Mouse (Mus musculus): Measurements from ENCODE around the gene Gspt1. TPM values are rescaled to one million over a fixed set of nuclear protein-coding genes. Genes with fewer than 3 reads are reported as not detected.

The Gspt1 gene
- polyA plus RNA-seq, 1 experiment from 2014 or later: 93.6 TPM

DNA sequence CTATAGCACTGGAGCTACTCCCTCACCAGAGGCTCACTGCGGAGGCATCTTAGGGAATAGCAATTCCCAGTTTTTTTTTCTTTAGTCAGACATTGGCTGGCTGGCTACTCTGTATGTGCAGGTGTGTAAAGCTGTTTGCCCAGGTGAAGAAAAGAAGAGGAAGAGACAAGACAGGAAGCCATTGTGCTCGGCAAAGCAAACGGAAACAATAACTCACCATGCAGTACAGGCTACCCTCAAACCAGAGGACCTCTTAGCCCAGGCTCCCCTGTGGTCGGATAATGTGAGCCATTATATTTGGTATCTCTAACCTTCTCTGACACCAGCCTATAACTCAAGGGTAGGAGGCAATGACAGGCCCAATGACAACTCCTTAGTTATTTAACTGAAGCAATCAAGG is 57.1 kb downstream of the Gspt1 start:
- H3K27ac ChIP-seq (replicated peaks; ENCODE audit: low read depth, low read length): no peak overlapping the region
- DNase-seq (ENCODE audit: low spot score) (no peak), ATAC-seq (ENCODE audit: low read depth) (no peak)
- H3K36me3 ChIP-seq (ENCODE audit: control insufficient read depth, insufficient read depth, low read length): peaks cover 94% of the 10 kb centered on the region
- no peak overlapping the region for H3K4me2 ChIP-seq (ENCODE audit: low read depth, low read length)
- no peaks in the 10 kb centered on the region for H3K9me3 ChIP-seq (ENCODE audit: control insufficient read depth, low read length)
- no peak overlapping the region for H3K4me3 ChIP-seq (ENCODE audit: low read depth, low read length)
- peaks cover 9% of the 10 kb centered on the region; the same call in 1 of the 2 replicates for H3K4me1 ChIP-seq (ENCODE audit: control insufficient read depth, insufficient read depth, low read length)
- 90% methylated on average over 4 of the region's 4 CpGs for WGBS
- H3K9ac ChIP-seq (ENCODE audit: low read depth, low read length): no peak overlapping the region
- no peaks in the 10 kb centered on the region for H3K27me3 ChIP-seq (replicated peaks; ENCODE audit: control insufficient read depth, insufficient read depth, low read length)

DNA sequence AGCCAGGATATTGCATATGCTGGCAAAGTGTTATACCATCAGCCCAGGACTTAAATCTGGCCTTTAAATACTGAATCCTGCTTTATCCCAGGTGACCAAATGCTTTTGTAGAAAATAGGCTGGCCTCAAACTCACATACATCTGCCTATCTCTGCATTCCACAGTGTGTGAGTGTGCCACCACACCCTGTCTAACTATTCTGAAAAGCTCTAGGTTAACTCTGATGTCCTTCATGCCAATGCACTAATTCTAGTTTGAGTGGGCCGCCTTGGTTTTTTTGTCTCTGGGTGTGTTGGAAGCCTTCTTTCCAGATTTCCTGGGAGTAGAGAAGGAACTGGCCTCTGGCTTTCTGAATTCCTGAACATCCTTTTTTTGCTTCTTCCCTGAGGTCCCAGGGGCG is 60.9 kb downstream of the Gspt1 start:
- H3K36me3 ChIP-seq (ENCODE audit: control insufficient read depth, insufficient read depth, low read length): peaks cover 71% of the 10 kb centered on the region
- H3K9me3 ChIP-seq (ENCODE audit: control insufficient read depth, low read length): no peaks in the 10 kb centered on the region
- no peak overlapping the region for H3K27ac ChIP-seq (replicated peaks; ENCODE audit: low read depth, low read length)
- H3K4me3 ChIP-seq (ENCODE audit: low read depth, low read length): no peak overlapping the region
- WGBS: 92% methylated on average over 2 of the region's 2 CpGs
- DNase-seq (ENCODE audit: low spot score) (no peak), ATAC-seq (ENCODE audit: low read depth) (no peak)
- H3K9ac ChIP-seq (ENCODE audit: low read depth, low read length): no peak overlapping the region
- no peak overlapping the region for H3K4me2 ChIP-seq (ENCODE audit: low read depth, low read length)
- no peaks in the 10 kb centered on the region for H3K4me1 ChIP-seq (ENCODE audit: control insufficient read depth, insufficient read depth, low read length)
- H3K27me3 ChIP-seq (replicated peaks; ENCODE audit: control insufficient read depth, insufficient read depth, low read length): no peaks in the 10 kb centered on the region

DNA sequence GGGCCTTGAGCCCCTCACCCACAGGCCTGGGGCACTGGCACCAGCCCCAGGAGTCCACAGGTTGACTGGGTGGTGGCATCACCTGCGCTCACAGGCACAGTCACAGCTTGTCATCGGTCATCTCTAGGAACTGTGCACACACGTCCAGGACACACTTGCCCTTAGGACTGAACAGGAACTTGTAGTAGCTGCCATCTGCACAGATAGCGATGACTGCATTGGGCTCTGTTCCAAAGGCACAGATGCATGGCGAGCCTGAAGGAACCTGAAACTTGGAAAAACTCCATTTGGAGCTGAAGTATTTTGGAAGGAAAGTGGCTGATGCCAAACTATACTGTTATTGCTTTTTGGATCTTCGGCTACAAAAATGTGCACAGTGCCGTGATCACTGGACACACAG is 64.0 kb downstream of the Gspt1 start:
- H3K4me3 ChIP-seq (ENCODE audit: low read depth, low read length): no peak overlapping the region
- no peaks in the 10 kb centered on the region for H3K4me1 ChIP-seq (ENCODE audit: control insufficient read depth, insufficient read depth, low read length)
- ATAC-seq (ENCODE audit: low read depth) (no peak), DNase-seq (ENCODE audit: low spot score) (no peak)
- no peaks in the 10 kb centered on the region for H3K9me3 ChIP-seq (ENCODE audit: control insufficient read depth, low read length)
- no peak overlapping the region for H3K9ac ChIP-seq (ENCODE audit: low read depth, low read length)
- WGBS: 83% methylated on average over 7 of the region's 7 CpGs
- H3K36me3 ChIP-seq (ENCODE audit: control insufficient read depth, insufficient read depth, low read length): peaks cover 40% of the 10 kb centered on the region
- H3K4me2 ChIP-seq (ENCODE audit: low read depth, low read length): no peak overlapping the region
- H3K27me3 ChIP-seq (replicated peaks; ENCODE audit: control insufficient read depth, insufficient read depth, low read length): no peaks in the 10 kb centered on the region
- no peak overlapping the region for H3K27ac ChIP-seq (replicated peaks; ENCODE audit: low read depth, low read length)

DNA sequence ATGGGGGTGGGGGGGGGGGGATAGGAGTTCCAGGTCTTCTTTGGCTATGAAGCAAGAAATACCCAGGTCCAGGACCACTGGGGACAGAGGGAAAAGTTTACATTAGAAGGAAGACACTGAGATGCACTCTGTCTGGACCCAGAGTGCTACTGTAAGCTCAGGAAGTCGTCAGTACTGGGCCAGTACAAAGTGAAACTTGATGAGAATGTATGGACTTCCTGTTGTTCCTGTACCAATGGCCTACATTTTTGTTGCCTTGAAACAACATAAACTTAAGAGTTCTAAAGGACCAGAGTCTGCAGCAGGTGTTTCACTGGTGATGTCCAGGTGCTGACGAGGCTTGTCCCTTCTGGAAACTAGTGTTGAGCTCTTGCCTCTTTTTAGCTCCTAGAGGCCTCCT is 76.7 kb downstream of the Gspt1 start:
- H3K36me3 ChIP-seq (ENCODE audit: control insufficient read depth, insufficient read depth, low read length): no peaks in the 10 kb centered on the region
- DNase-seq (ENCODE audit: low spot score) (no peak), ATAC-seq (ENCODE audit: low read depth) (no peak)
- no peaks in the 10 kb centered on the region for H3K9me3 ChIP-seq (ENCODE audit: control insufficient read depth, low read length)
- no peak overlapping the region for H3K9ac ChIP-seq (ENCODE audit: low read depth, low read length)
- peak overlapping the region; percentile 85; the same call in 1 of the 2 replicates for H3K4me2 ChIP-seq (ENCODE audit: low read depth, low read length)
- H3K27ac ChIP-seq (replicated peaks; ENCODE audit: low read depth, low read length): no peak overlapping the region
- H3K4me1 ChIP-seq (ENCODE audit: control insufficient read depth, insufficient read depth, low read length): peaks cover 8% of the 10 kb centered on the region
- WGBS: 71% methylated on average over 2 of the region's 2 CpGs
- no peak overlapping the region for H3K4me3 ChIP-seq (ENCODE audit: low read depth, low read length)
- no peaks in the 10 kb centered on the region for H3K27me3 ChIP-seq (replicated peaks; ENCODE audit: control insufficient read depth, insufficient read depth, low read length)

DNA sequence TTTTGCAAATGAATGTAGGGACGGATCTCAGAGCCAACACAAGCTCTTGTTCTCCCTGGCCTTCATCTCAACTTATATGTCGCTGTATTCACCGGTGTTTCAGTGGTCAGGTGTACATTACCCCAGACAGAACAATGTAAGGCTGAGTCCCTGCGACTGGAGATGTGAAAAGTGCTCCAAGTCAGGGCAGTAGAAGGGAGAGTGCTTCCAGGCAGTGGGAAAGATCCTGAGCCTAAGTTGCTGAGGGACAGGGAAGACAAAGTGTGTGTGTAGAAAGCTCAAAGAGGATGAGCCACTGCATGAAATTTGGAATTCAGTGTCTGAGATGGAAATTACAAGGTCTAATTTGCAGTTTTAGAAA is 77.3 kb downstream of the Gspt1 start:
- DNase-seq (ENCODE audit: low spot score): no peak
- H3K36me3 ChIP-seq (ENCODE audit: control insufficient read depth, insufficient read depth, low read length): no peaks in the 10 kb centered on the region
- H3K4me2 ChIP-seq (ENCODE audit: low read depth, low read length): peak overlapping the region; percentile 85
- H3K27me3 ChIP-seq (replicated peaks; ENCODE audit: control insufficient read depth, insufficient read depth, low read length): no peaks in the 10 kb centered on the region
- H3K9ac ChIP-seq (ENCODE audit: low read depth, low read length): peak overlapping the region; percentile 90
- H3K9me3 ChIP-seq (ENCODE audit: control insufficient read depth, low read length): no peaks in the 10 kb centered on the region
- H3K4me3 ChIP-seq (ENCODE audit: low read depth, low read length): peak overlapping the region; percentile 97
- no peak for ATAC-seq (ENCODE audit: low read depth)
- WGBS: 4% methylated on average over 4 of the region's 4 CpGs
- H3K4me1 ChIP-seq (ENCODE audit: control insufficient read depth, insufficient read depth, low read length): peaks cover 8% of the 10 kb centered on the region
- peak overlapping the region; percentile 91; the same call in 1 of the 2 replicates for H3K27ac ChIP-seq (replicated peaks; ENCODE audit: low read depth, low read length)

DNA sequence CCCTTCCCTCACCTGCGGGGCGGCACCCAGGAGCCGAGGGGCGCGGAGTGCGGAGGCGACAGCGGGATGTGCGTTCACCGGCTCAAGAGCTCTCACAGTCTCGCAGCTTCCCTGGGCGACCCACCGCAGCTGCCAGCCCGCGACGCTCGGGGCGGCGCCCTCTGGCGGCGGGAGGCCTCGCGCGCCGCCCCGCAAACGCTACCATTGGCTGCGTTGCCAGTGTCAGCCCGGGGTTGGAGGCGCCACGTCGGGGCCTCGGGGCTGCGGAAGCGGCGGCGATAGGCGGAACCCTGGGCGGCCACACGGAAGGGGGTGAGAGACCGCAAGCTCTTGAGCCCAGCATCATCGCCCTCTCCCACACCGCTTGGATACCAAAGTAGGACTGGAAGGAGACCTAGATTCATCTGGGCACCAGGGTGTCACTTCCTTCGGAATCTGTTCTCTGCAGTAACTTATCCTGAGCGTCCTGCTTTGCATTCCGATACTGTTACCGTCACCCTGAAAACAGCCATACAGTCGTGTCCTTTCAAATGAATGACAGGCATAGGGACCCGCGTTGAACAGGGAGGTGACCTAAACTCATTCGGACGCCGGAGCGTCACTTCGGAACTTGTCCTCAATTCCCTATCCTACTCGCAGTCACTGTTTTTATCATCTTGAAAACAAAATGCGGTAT is 77.8 kb downstream of the Gspt1 start, which contains the start of gene Zc3h7a:
Gene Zc3h7a (minus strand): TSS at position 186 of the 676 bp plus-strand sequence.
- WGBS: 1% methylated on average over 16 of the region's 57 CpGs

DNA sequence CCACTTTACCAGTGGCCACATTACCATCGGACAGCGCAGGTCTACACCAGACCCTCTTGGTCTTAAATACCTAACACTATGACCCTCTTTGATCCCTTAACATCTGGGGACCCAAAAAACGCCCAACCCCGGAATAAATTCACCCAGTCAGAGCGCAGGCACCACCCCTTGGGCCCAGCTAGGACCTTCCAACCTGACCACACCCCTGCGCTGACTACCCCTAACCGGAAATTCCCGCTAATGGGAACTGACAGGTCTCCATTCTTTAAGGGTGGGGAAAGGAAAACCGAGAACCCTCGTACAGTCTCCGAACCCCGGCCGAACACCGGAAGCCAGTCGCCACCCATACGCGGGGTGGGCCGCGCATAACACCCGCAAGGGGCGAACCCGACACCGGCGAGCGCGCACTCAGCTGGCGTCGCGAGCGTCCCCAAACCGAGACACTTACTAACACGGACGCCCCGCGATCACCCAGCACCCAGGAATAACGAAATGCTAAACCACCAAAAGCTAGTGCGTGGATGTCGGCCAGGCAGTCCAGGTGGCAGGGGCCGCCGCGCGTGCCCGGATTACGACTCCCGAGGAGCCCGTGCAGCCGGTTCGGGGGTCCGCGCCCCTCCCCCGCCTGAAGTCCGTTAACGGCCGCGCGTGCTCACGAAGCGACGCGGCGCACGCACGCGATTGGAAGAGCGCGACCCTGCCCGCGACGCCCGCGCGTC is 78.5 kb downstream of the Gspt1 start:
- DNase-seq (ENCODE audit: low spot score): peak; percentile 84
- under 1% methylated on average over 25 of the region's 72 CpGs for WGBS
- H3K9me3 ChIP-seq (ENCODE audit: control insufficient read depth, low read length): no peaks in the 10 kb centered on the region
- H3K27ac ChIP-seq (replicated peaks; ENCODE audit: low read depth, low read length): peak overlapping the region; percentile 91
- peaks cover 13% of the 10 kb centered on the region for H3K4me1 ChIP-seq (ENCODE audit: control insufficient read depth, insufficient read depth, low read length)
- ATAC-seq (ENCODE audit: low read depth): peak; percentile 66
- H3K4me3 ChIP-seq (ENCODE audit: low read depth, low read length): peak overlapping the region; percentile 97
- peak overlapping the region; percentile 90 for H3K9ac ChIP-seq (ENCODE audit: low read depth, low read length)
- H3K36me3 ChIP-seq (ENCODE audit: control insufficient read depth, insufficient read depth, low read length): no peaks in the 10 kb centered on the region
- no peaks in the 10 kb centered on the region for H3K27me3 ChIP-seq (replicated peaks; ENCODE audit: control insufficient read depth, insufficient read depth, low read length)
- peak overlapping the region; percentile 85 for H3K4me2 ChIP-seq (ENCODE audit: low read depth, low read length)

More for the DNA sequence above, 77.8 kb downstream of the Gspt1 start, which contains the start of gene Zc3h7a:
- peak within 1 kb of the TSS; percentile 90 for H3K9ac ChIP-seq (ENCODE audit: low read depth, low read length)
- DNase-seq (ENCODE audit: low spot score) (peak; percentile 93), ATAC-seq (ENCODE audit: low read depth) (peak; percentile 95)
- H3K4me1 ChIP-seq (ENCODE audit: control insufficient read depth, insufficient read depth, low read length): peaks cover 8% of the 10 kb centered on the region
- peak within 1 kb of the TSS; percentile 97 for H3K4me3 ChIP-seq (ENCODE audit: low read depth, low read length)
- peak within 1 kb of the TSS; percentile 91 for H3K27ac ChIP-seq (replicated peaks; ENCODE audit: low read depth, low read length)
- no peaks in the 10 kb centered on the region for H3K9me3 ChIP-seq (ENCODE audit: control insufficient read depth, low read length)
- peak within 1 kb of the TSS; percentile 85 for H3K4me2 ChIP-seq (ENCODE audit: low read depth, low read length)
- no peaks in the 10 kb centered on the region for H3K27me3 ChIP-seq (replicated peaks; ENCODE audit: control insufficient read depth, insufficient read depth, low read length)
- H3K36me3 ChIP-seq (ENCODE audit: control insufficient read depth, insufficient read depth, low read length): no peaks in the 10 kb centered on the region

DNA sequence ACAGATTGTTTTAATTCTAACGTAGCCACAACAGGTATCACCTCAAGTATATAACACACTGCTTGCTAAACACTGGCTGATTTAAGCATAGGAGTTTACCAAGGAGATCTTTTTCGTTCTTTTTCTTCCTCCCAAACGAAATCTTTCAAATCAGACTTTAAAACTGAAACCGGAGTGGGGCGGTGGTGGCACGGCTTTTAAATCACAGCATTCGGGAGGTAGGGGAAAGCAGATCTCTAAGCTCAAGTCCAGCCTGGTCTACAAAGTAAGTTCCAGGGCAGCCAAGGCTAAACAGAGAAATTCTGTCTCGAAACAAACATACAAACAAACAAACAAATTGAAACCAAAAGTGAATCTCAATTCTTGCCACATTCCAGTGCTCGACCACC is 79.0 kb downstream of the Gspt1 start:
- peak overlapping the region; percentile 97 for H3K4me3 ChIP-seq (ENCODE audit: low read depth, low read length)
- peak overlapping the region; percentile 91 for H3K27ac ChIP-seq (replicated peaks; ENCODE audit: low read depth, low read length)
- peak overlapping the region; percentile 85 for H3K4me2 ChIP-seq (ENCODE audit: low read depth, low read length)
- H3K9me3 ChIP-seq (ENCODE audit: control insufficient read depth, low read length): no peaks in the 10 kb centered on the region
- 3% methylated on average over 9 of the region's 9 CpGs for WGBS
- H3K36me3 ChIP-seq (ENCODE audit: control insufficient read depth, insufficient read depth, low read length): no peaks in the 10 kb centered on the region
- ATAC-seq (ENCODE audit: low read depth) (no peak), DNase-seq (ENCODE audit: low spot score) (no peak)
- no peaks in the 10 kb centered on the region for H3K27me3 ChIP-seq (replicated peaks; ENCODE audit: control insufficient read depth, insufficient read depth, low read length)
- peak overlapping the region; percentile 90 for H3K9ac ChIP-seq (ENCODE audit: low read depth, low read length)
- H3K4me1 ChIP-seq (ENCODE audit: control insufficient read depth, insufficient read depth, low read length): peaks cover 13% of the 10 kb centered on the region
